Mouse (Mus musculus) heart, embryonic 11.5 days (tissue): Measurements from ENCODE around the gene Btbd35f8. TPM values are rescaled to one million over a fixed set of nuclear protein-coding genes. Genes with fewer than 3 reads are reported as not detected.
"Not testable (repeated sequence)": the region's sequence is repeated elsewhere in the genome, so short reads cannot be mapped to it uniquely, and the experiment has no call there.

Experiments used
- ATAC-seq: fragments of 200-750 bp; cut with Nextera tagmentation; replicated peaks from 2 replicates; pipeline ENCODE4 v1.8.0; 2017; ENCODE audit warnings: moderate library complexity; ENCODE audit not compliant: insufficient number of reproducible peaks, low FRiP score, low TSS enrichment
- H3K27ac ChIP-seq: fragments of 300-500 bp; sonication (generic); 2 replicates; pipeline ENCODE4 v1.5.1; 2014; ENCODE audit warnings: mild to moderate bottlenecking, low read depth, low read length
- H3K27me3 ChIP-seq: fragments of 300-500 bp; sonication (generic); 2 replicates; pipeline ENCODE4 v1.6.1; 2014; ENCODE audit warnings: mild to moderate bottlenecking, low read length, mixed read lengths; ENCODE audit not compliant: control insufficient read depth, insufficient read depth
- H3K36me3 ChIP-seq: fragments of 300-500 bp; sonication (generic); 2 replicates; pipeline ENCODE4 v1.6.1; 2014; ENCODE audit warnings: mild to moderate bottlenecking, low read length, moderate library complexity, mixed read lengths; ENCODE audit not compliant: control insufficient read depth, insufficient read depth
- H3K4me1 ChIP-seq: fragments of 300-500 bp; sonication (generic); 2 replicates; pipeline ENCODE4 v1.6.1; 2014; ENCODE audit warnings: low read length; ENCODE audit not compliant: control insufficient read depth, insufficient read depth
- H3K4me2 ChIP-seq: fragments of 300-500 bp; sonication (generic); 2 replicates; pipeline ENCODE4 v1.6.1; 2014; ENCODE audit warnings: mild to moderate bottlenecking, moderate library complexity
- H3K4me3 ChIP-seq: fragments of 300-500 bp; sonication (generic); 2 replicates; pipeline ENCODE4 v1.5.1; 2014; ENCODE audit warnings: low read depth, low read length
- H3K9ac ChIP-seq: fragments of 300-500 bp; sonication (generic); 2 replicates; pipeline ENCODE4 v1.6.1; 2014; ENCODE audit warnings: mild to moderate bottlenecking, low read depth, low read length, moderate library complexity
- H3K9me3 ChIP-seq: fragments of 300-500 bp; sonication (generic); replicated peaks from 2 replicates; pipeline ENCODE4 v1.6.1; 2016; ENCODE audit warnings: low read length; ENCODE audit not compliant: control insufficient read depth
- WGBS: fragments of 180-500 bp; shearing (Covaris S2); extraction: QIAGEN DNeasy Blood & Tissue Kit; methylation state at CpG from one replicate; pipeline ENCODE4 v1.1.7; 2014; ENCODE audit not compliant: insufficient replicate concordance; 5-methylcytosine and 5-hydroxymethylcytosine counted together
- polyA plus RNA-seq: library from polyadenylated mRNA; unstranded; fragments of >200 nt; fragmentation: Nextera tagmentation; extraction: Ambion mirVana; gene quantifications from 2 replicates; pipeline ENCODE4 v1.2.1, GENCODE M21; 2014

Btbd35f8 gene
- polyA plus RNA-seq: not detected in 2 replicates

DNA sequence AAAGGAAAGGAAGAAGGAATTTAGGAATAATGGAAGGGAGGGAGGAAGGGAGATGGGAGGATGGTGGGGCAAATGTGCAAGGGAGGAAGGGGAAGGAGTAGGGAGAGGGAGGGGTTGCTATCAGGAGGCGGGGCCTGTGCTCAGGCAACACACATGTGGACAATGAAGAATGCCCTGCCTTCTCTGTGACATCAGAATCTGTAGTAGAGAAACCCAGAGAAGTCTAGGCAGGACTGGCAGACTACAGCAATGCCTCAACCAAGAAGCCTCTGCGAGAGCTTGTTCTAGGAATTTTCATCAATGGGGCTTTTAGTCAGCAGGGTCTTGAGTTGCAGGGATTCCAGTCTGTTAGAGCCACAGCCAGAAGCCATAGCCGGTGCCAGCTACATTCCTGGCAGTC is at the start of gene Btbd35f8:
TSS of gene Btbd35f8 (plus strand) at position 301 of the 400 bp plus-strand sequence.
- WGBS: no CpG with 5 or more reads among the region's 3 CpGs
- H3K27ac ChIP-seq: not testable (repeated sequence)

More for the DNA sequence above, at the start of gene Btbd35f8:
- not testable (repeated sequence) for H3K27me3 ChIP-seq, H3K36me3 ChIP-seq, H3K4me1 ChIP-seq, H3K4me3 ChIP-seq, H3K4me2 ChIP-seq, ATAC-seq, H3K9me3 ChIP-seq, H3K9ac ChIP-seq

Other genes with a start within 250 kb of the Btbd35f8 start
- gene Spin2g, start 211.8 kb upstream of the Btbd35f8 start, polyA plus RNA-seq: not detected in 2 replicates